Mouse (Mus musculus): Measurements from ENCODE around the gene Tmc2. TPM values are rescaled to one million over a fixed set of nuclear protein-coding genes. Genes with fewer than 3 reads are reported as not detected.

Gene Tmc2
- total and polyA plus RNA-seq, 2 experiments from 2014 or later, result not detected

- under 1% methylated on average over 72 of the region's 81 CpGs for WGBS
- Histone ChIP-seq H3K36me3 (ENCODE audit: insufficient read depth, low read length) (peaks cover 18% of the 10 kb centered on the region), H3K9me3 (ENCODE audit: low read length) (no peaks in the 10 kb centered on the region), H3K4me2 (ENCODE audit: low read depth, low read length, poor library complexity, severe bottlenecking) (peak within 1 kb of the TSS; percentile 75), H3K9ac (replicated peaks; ENCODE audit: low read length, poor library complexity, severe bottlenecking) (peak within 1 kb of the TSS; percentile 98), H3K4me1 (ENCODE audit: insufficient read depth, low read length) (peaks cover 13% of the 10 kb centered on the region; the same call in 1 of the 2 replicates), H3K4me3 (ENCODE audit: low read depth, low read length) (peak within 1 kb of the TSS; percentile 94), H3K27ac (ENCODE audit: low read depth, low read length) (peak within 1 kb of the TSS; percentile 95), H3K27me3 (ENCODE audit: insufficient read depth, low read length) (no peaks in the 10 kb centered on the region; the same call in 1 of the 2 replicates)
- peak; percentile 93 for ATAC-seq (ENCODE audit: low FRiP score)
- no peak for TF ChIP-seq CTCF (IDR thresholded peaks at IDR 0.05)
- peak; percentile 97 for DNase-seq (ENCODE audit: low spot score)
Measured at GRCm38 (mm10) chr2:130178706-130179506, 16.1 kb upstream of the Tmc2 start, which contains the start of gene Snrpb. Gene Snrpb, minus strand, starts transcription at chr2:130179403.

GRCm38 (mm10) chr2:130179507-130180019 is 15.4 kb upstream of the Tmc2 start:
- H3K9ac ChIP-seq (replicated peaks; ENCODE audit: low read length, poor library complexity, severe bottlenecking), result peak overlapping the region; percentile 60; the same call in 1 of the 2 replicates
- peak overlapping the region; percentile 94 for H3K4me3 ChIP-seq (ENCODE audit: low read depth, low read length)
- H3K27me3 ChIP-seq (ENCODE audit: insufficient read depth, low read length), result no peaks in the 10 kb centered on the region; the same call in 1 of the 2 replicates
- peak overlapping the region; percentile 75 for H3K4me2 ChIP-seq (ENCODE audit: low read depth, low read length, poor library complexity, severe bottlenecking)
- peak; percentile 37 for TF ChIP-seq CTCF (IDR thresholded peaks at IDR 0.05)
- H3K4me1 ChIP-seq (ENCODE audit: insufficient read depth, low read length), result peaks cover 13% of the 10 kb centered on the region; the same call in 1 of the 2 replicates
- H3K27ac ChIP-seq (ENCODE audit: low read depth, low read length), result peak overlapping the region; percentile 64
- no peak for DNase-seq (ENCODE audit: low spot score)
- 1% methylated on average over 15 of the region's 15 CpGs for WGBS
- peaks cover 14% of the 10 kb centered on the region for H3K36me3 ChIP-seq (ENCODE audit: insufficient read depth, low read length)
- no peaks in the 10 kb centered on the region for H3K9me3 ChIP-seq (ENCODE audit: low read length)
- peak; percentile 75 for ATAC-seq (ENCODE audit: low FRiP score)

- ATAC-seq (ENCODE audit: low FRiP score) (no peak), DNase-seq (ENCODE audit: low spot score) (no peak)
- TF ChIP-seq CTCF (IDR thresholded peaks at IDR 0.05), result no peak
- no peaks in the 10 kb centered on the region for H3K4me1 ChIP-seq (ENCODE audit: insufficient read depth, low read length)
- no peak overlapping the region for H3K4me2 ChIP-seq (ENCODE audit: low read depth, low read length, poor library complexity, severe bottlenecking)
- H3K36me3 ChIP-seq (ENCODE audit: insufficient read depth, low read length), result no peaks in the 10 kb centered on the region
- no peaks in the 10 kb centered on the region for H3K27me3 ChIP-seq (ENCODE audit: insufficient read depth, low read length)
- no peak overlapping the region for H3K27ac ChIP-seq (ENCODE audit: low read depth, low read length)
- WGBS, result 87% methylated on average over 12 of the region's 12 CpGs
- no peak overlapping the region for H3K9ac ChIP-seq (replicated peaks; ENCODE audit: low read length, poor library complexity, severe bottlenecking)
- H3K9me3 ChIP-seq (ENCODE audit: low read length), result 0 out of 2 replicates have a peak, but pooled peaks cover 3% of the 10 kb centered on the region
- no peak overlapping the region for H3K4me3 ChIP-seq (ENCODE audit: low read depth, low read length)
Measured at GRCm38 (mm10) chr2:130188391-130188790, 6.6 kb upstream of the Tmc2 start.

DNA sequence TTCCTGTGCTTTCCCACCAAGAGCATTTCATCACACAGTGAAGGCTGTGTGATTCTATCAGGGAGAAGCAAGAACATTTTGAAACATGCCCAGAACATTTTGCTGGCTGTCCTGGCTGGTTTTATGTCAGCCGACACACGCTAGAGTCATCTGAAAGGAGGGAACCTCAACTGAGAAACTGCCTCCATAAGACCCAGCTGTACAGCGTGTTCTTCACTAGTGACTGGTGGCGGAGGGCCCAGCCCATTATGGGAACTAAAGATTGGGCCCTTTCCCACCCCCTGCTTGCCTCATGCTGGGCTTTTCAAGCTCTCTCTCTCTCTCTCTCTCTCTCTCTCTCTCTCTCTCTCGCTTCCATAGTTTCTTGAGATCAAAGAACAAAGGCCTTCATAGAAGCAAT is 6.0 kb downstream of the Tmc2 start:
- Histone ChIP-seq H3K9ac (replicated peaks; ENCODE audit: low read length, poor library complexity, severe bottlenecking) (no peak overlapping the region), H3K9me3 (ENCODE audit: low read length) (no peaks in the 10 kb centered on the region), H3K36me3 (ENCODE audit: insufficient read depth, low read length) (no peaks in the 10 kb centered on the region), H3K4me1 (ENCODE audit: insufficient read depth, low read length) (no peaks in the 10 kb centered on the region), H3K4me2 (ENCODE audit: low read depth, low read length, poor library complexity, severe bottlenecking) (no peak overlapping the region), H3K27me3 (ENCODE audit: insufficient read depth, low read length) (no peaks in the 10 kb centered on the region), H3K27ac (ENCODE audit: low read depth, low read length) (no peak overlapping the region), H3K4me3 (ENCODE audit: low read depth, low read length) (no peak overlapping the region)
- WGBS, result 67% methylated on average over 5 of the region's 5 CpGs
- DNase-seq (ENCODE audit: low spot score), result no peak
- TF ChIP-seq CTCF (IDR thresholded peaks at IDR 0.05), result no peak
- no peak for ATAC-seq (ENCODE audit: low FRiP score)

GRCm38 (mm10) chr2:130207376-130207775 is 12.4 kb downstream of the Tmc2 start:
- ATAC-seq (ENCODE audit: low FRiP score) (no peak), DNase-seq (ENCODE audit: low spot score) (no peak)
- H3K9ac ChIP-seq (replicated peaks; ENCODE audit: low read length, poor library complexity, severe bottlenecking), result no peak overlapping the region
- no peak overlapping the region for H3K4me3 ChIP-seq (ENCODE audit: low read depth, low read length)
- H3K27ac ChIP-seq (ENCODE audit: low read depth, low read length), result no peak overlapping the region
- no peaks in the 10 kb centered on the region for H3K9me3 ChIP-seq (ENCODE audit: low read length)
- WGBS, result 88% methylated on average over 2 of the region's 2 CpGs
- no peak for TF ChIP-seq CTCF (IDR thresholded peaks at IDR 0.05)
- no peak overlapping the region for H3K4me2 ChIP-seq (ENCODE audit: low read depth, low read length, poor library complexity, severe bottlenecking)
- H3K36me3 ChIP-seq (ENCODE audit: insufficient read depth, low read length), result no peaks in the 10 kb centered on the region
- H3K27me3 ChIP-seq (ENCODE audit: insufficient read depth, low read length), result no peaks in the 10 kb centered on the region
- H3K4me1 ChIP-seq (ENCODE audit: insufficient read depth, low read length), result no peaks in the 10 kb centered on the region

DNA sequence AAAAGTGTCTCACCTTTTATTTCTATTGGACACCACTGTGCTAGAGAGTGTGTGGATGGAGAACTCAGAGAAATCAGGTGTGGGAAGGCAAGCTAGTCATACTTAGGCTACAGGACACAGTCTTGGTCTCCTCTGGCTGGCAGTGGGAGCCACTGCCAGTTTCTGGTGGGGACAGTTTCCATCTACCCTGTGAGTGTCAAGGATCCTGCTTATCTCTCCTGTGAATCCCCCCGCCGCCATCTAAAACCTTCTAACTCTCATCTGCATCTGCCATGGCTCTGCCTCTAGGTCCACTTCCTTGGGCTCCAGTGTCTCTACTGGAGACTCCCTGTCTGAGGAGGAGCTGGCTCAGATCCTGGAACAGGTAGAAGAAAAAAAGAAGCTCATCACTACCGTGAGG is 13.0 kb downstream of the Tmc2 start:
- H3K4me1 ChIP-seq (ENCODE audit: insufficient read depth, low read length), result no peaks in the 10 kb centered on the region
- TF ChIP-seq CTCF (IDR thresholded peaks at IDR 0.05), result no peak
- no peak overlapping the region for H3K4me2 ChIP-seq (ENCODE audit: low read depth, low read length, poor library complexity, severe bottlenecking)
- no peak overlapping the region for H3K4me3 ChIP-seq (ENCODE audit: low read depth, low read length)
- no peak overlapping the region for H3K9ac ChIP-seq (replicated peaks; ENCODE audit: low read length, poor library complexity, severe bottlenecking)
- 91% methylated on average over 3 of the region's 3 CpGs for WGBS
- H3K36me3 ChIP-seq (ENCODE audit: insufficient read depth, low read length), result no peaks in the 10 kb centered on the region
- no peaks in the 10 kb centered on the region for H3K27me3 ChIP-seq (ENCODE audit: insufficient read depth, low read length)
- peak; percentile 23 for DNase-seq (ENCODE audit: low spot score)
- H3K9me3 ChIP-seq (ENCODE audit: low read length), result no peaks in the 10 kb centered on the region
- no peak for ATAC-seq (ENCODE audit: low FRiP score)
- no peak overlapping the region for H3K27ac ChIP-seq (ENCODE audit: low read depth, low read length)

Data from midbrain, postnatal 0 days (tissue).